Mouse (Mus musculus): ENCODE measurements around the gene Gucy2g. TPM values are rescaled to one million over a fixed set of nuclear protein-coding genes. Genes with fewer than 3 reads are reported as not detected.

The Gucy2g gene
- polyA plus RNA-seq, 1 experiment from 2014 or later: 0.05 TPM

GRCm38 (mm10) chr19:55236564-55236963, 4.5 kb downstream of the Gucy2g start:
- 76% methylated on average over 5 of the region's 5 CpGs for whole genome bisulfite sequencing
- Histone ChIP-seq H3K27ac (ENCODE audit: low read length) (no peak overlapping the region), H3K36me3 (ENCODE audit: control insufficient read depth, insufficient read depth, low read length) (no peaks in the 10 kb centered on the region), H3K4me2 (ENCODE audit: low read depth, low read length) (no peak overlapping the region), H3K4me3 (replicated peaks; ENCODE audit: low read length) (no peak overlapping the region), H3K27me3 (ENCODE audit: control insufficient read depth, insufficient read depth, low read length) (no peaks in the 10 kb centered on the region), H3K9ac (ENCODE audit: low read length) (no peak overlapping the region), H3K9me3 (replicated peaks; ENCODE audit: control insufficient read depth, low read length) (no peaks in the 10 kb centered on the region), H3K4me1 (ENCODE audit: control insufficient read depth, insufficient read depth, low read length) (no peaks in the 10 kb centered on the region)
- ATAC-seq (ENCODE audit: insufficient read depth, low FRiP score): no peak

- WGBS: 19% methylated on average over 2 of the region's 2 CpGs
- H3K4me3 ChIP-seq (replicated peaks; ENCODE audit: low read length): no peak overlapping the region
Measured at GRCm38 (mm10) chr19:55236026-55236425, 5.0 kb downstream of the Gucy2g start.

GRCm38 (mm10) chr19:55232136-55232535, 8.9 kb downstream of the Gucy2g start:
- H3K4me1 ChIP-seq (ENCODE audit: control insufficient read depth, insufficient read depth, low read length): no peaks in the 10 kb centered on the region
- H3K4me2 ChIP-seq (ENCODE audit: low read depth, low read length): no peak overlapping the region
- ATAC-seq (ENCODE audit: insufficient read depth, low FRiP score): peak; percentile 65
- 38% methylated on average over 8 of the region's 8 CpGs for WGBS
- H3K9me3 ChIP-seq (replicated peaks; ENCODE audit: control insufficient read depth, low read length): no peaks in the 10 kb centered on the region
- no peak overlapping the region for H3K4me3 ChIP-seq (replicated peaks; ENCODE audit: low read length)
- H3K36me3 ChIP-seq (ENCODE audit: control insufficient read depth, insufficient read depth, low read length): no peaks in the 10 kb centered on the region
- no peaks in the 10 kb centered on the region for H3K27me3 ChIP-seq (ENCODE audit: control insufficient read depth, insufficient read depth, low read length)
- H3K27ac ChIP-seq (ENCODE audit: low read length): peak overlapping the region; percentile 19; the same call in 1 of the 2 replicates
- H3K9ac ChIP-seq (ENCODE audit: low read length): no peak overlapping the region

More at GRCm38 (mm10) chr19:55236026-55236425, 5.0 kb downstream of the Gucy2g start:
- no peaks in the 10 kb centered on the region for H3K36me3 ChIP-seq (ENCODE audit: control insufficient read depth, insufficient read depth, low read length)
- H3K9ac ChIP-seq (ENCODE audit: low read length): no peak overlapping the region
- no peak overlapping the region for H3K4me2 ChIP-seq (ENCODE audit: low read depth, low read length)
- H3K4me1 ChIP-seq (ENCODE audit: control insufficient read depth, insufficient read depth, low read length): no peaks in the 10 kb centered on the region
- H3K9me3 ChIP-seq (replicated peaks; ENCODE audit: control insufficient read depth, low read length): no peaks in the 10 kb centered on the region
- ATAC-seq (ENCODE audit: insufficient read depth, low FRiP score): no peak
- no peaks in the 10 kb centered on the region for H3K27me3 ChIP-seq (ENCODE audit: control insufficient read depth, insufficient read depth, low read length)
- H3K27ac ChIP-seq (ENCODE audit: low read length): no peak overlapping the region

- Histone ChIP-seq H3K4me1 (ENCODE audit: control insufficient read depth, insufficient read depth, low read length) (no peaks in the 10 kb centered on the region), H3K9ac (ENCODE audit: low read length) (no peak overlapping the region), H3K9me3 (replicated peaks; ENCODE audit: control insufficient read depth, low read length) (no peaks in the 10 kb centered on the region), H3K36me3 (ENCODE audit: control insufficient read depth, insufficient read depth, low read length) (no peaks in the 10 kb centered on the region), H3K27me3 (ENCODE audit: control insufficient read depth, insufficient read depth, low read length) (no peaks in the 10 kb centered on the region), H3K27ac (ENCODE audit: low read length) (no peak overlapping the region), H3K4me2 (ENCODE audit: low read depth, low read length) (no peak overlapping the region), H3K4me3 (replicated peaks; ENCODE audit: low read length) (no peak overlapping the region)
- ATAC-seq (ENCODE audit: insufficient read depth, low FRiP score): no peak
- 68% methylated on average over 10 of the region's 10 CpGs for WGBS
Measured at GRCm38 (mm10) chr19:55231081-55231480, 10.0 kb downstream of the Gucy2g start.

GRCm38 (mm10) chr19:55227135-55227534, 13.9 kb downstream of the Gucy2g start:
- no peak overlapping the region for H3K4me2 ChIP-seq (ENCODE audit: low read depth, low read length)
- no peak overlapping the region for H3K4me3 ChIP-seq (replicated peaks; ENCODE audit: low read length)
- ATAC-seq (ENCODE audit: insufficient read depth, low FRiP score): no peak
- 74% methylated on average over 7 of the region's 7 CpGs for WGBS
- no peak overlapping the region for H3K9ac ChIP-seq (ENCODE audit: low read length)
- no peaks in the 10 kb centered on the region for H3K36me3 ChIP-seq (ENCODE audit: control insufficient read depth, insufficient read depth, low read length)
- H3K27ac ChIP-seq (ENCODE audit: low read length): no peak overlapping the region
- no peaks in the 10 kb centered on the region for H3K27me3 ChIP-seq (ENCODE audit: control insufficient read depth, insufficient read depth, low read length)
- no peaks in the 10 kb centered on the region for H3K9me3 ChIP-seq (replicated peaks; ENCODE audit: control insufficient read depth, low read length)
- no peaks in the 10 kb centered on the region for H3K4me1 ChIP-seq (ENCODE audit: control insufficient read depth, insufficient read depth, low read length)

GRCm38 (mm10) chr19:55226621-55227020, 14.4 kb downstream of the Gucy2g start:
- H3K27ac ChIP-seq (ENCODE audit: low read length): no peak overlapping the region
- no peak overlapping the region for H3K9ac ChIP-seq (ENCODE audit: low read length)
- no peaks in the 10 kb centered on the region for H3K36me3 ChIP-seq (ENCODE audit: control insufficient read depth, insufficient read depth, low read length)
- H3K4me1 ChIP-seq (ENCODE audit: control insufficient read depth, insufficient read depth, low read length): no peaks in the 10 kb centered on the region
- H3K4me2 ChIP-seq (ENCODE audit: low read depth, low read length): no peak overlapping the region
- no peaks in the 10 kb centered on the region for H3K27me3 ChIP-seq (ENCODE audit: control insufficient read depth, insufficient read depth, low read length)
- no peak overlapping the region for H3K4me3 ChIP-seq (replicated peaks; ENCODE audit: low read length)
- WGBS: 74% methylated on average over 5 of the region's 5 CpGs
- H3K9me3 ChIP-seq (replicated peaks; ENCODE audit: control insufficient read depth, low read length): no peaks in the 10 kb centered on the region
- ATAC-seq (ENCODE audit: insufficient read depth, low FRiP score): no peak

- no peaks in the 10 kb centered on the region for H3K36me3 ChIP-seq (ENCODE audit: control insufficient read depth, insufficient read depth, low read length)
- H3K4me1 ChIP-seq (ENCODE audit: control insufficient read depth, insufficient read depth, low read length): peaks cover 6% of the 10 kb centered on the region
- no peak for ATAC-seq (ENCODE audit: insufficient read depth, low FRiP score)
- H3K9ac ChIP-seq (ENCODE audit: low read length): no peak overlapping the region
- H3K27ac ChIP-seq (ENCODE audit: low read length): no peak overlapping the region
- H3K27me3 ChIP-seq (ENCODE audit: control insufficient read depth, insufficient read depth, low read length): no peaks in the 10 kb centered on the region
- H3K4me3 ChIP-seq (replicated peaks; ENCODE audit: low read length): no peak overlapping the region
- no peaks in the 10 kb centered on the region for H3K9me3 ChIP-seq (replicated peaks; ENCODE audit: control insufficient read depth, low read length)
- WGBS: 91% methylated on average over 9 of the region's 9 CpGs
- H3K4me2 ChIP-seq (ENCODE audit: low read depth, low read length): no peak overlapping the region
Measured at GRCm38 (mm10) chr19:55222268-55222667, 18.8 kb downstream of the Gucy2g start.

- Histone ChIP-seq H3K36me3 (ENCODE audit: control insufficient read depth, insufficient read depth, low read length) (no peaks in the 10 kb centered on the region), H3K9ac (ENCODE audit: low read length) (no peak overlapping the region), H3K9me3 (replicated peaks; ENCODE audit: control insufficient read depth, low read length) (no peaks in the 10 kb centered on the region), H3K27me3 (ENCODE audit: control insufficient read depth, insufficient read depth, low read length) (no peaks in the 10 kb centered on the region), H3K4me3 (replicated peaks; ENCODE audit: low read length) (no peak overlapping the region), H3K4me2 (ENCODE audit: low read depth, low read length) (no peak overlapping the region), H3K4me1 (ENCODE audit: control insufficient read depth, insufficient read depth, low read length) (peaks cover 6% of the 10 kb centered on the region), H3K27ac (ENCODE audit: low read length) (peak overlapping the region; percentile 7; the same call in 1 of the 2 replicates)
- WGBS: 76% methylated on average over 6 of the region's 6 CpGs
- ATAC-seq (ENCODE audit: insufficient read depth, low FRiP score): no peak
Measured at GRCm38 (mm10) chr19:55221208-55221607, 19.8 kb downstream of the Gucy2g start.

GRCm38 (mm10) chr19:55219359-55219758, 21.7 kb downstream of the Gucy2g start:
- Histone ChIP-seq H3K4me1 (ENCODE audit: control insufficient read depth, insufficient read depth, low read length) (peaks cover 6% of the 10 kb centered on the region), H3K27me3 (ENCODE audit: control insufficient read depth, insufficient read depth, low read length) (no peaks in the 10 kb centered on the region), H3K27ac (ENCODE audit: low read length) (peak overlapping the region; percentile 68; the same call in 1 of the 2 replicates), H3K9ac (ENCODE audit: low read length) (no peak overlapping the region), H3K36me3 (ENCODE audit: control insufficient read depth, insufficient read depth, low read length) (no peaks in the 10 kb centered on the region), H3K9me3 (replicated peaks; ENCODE audit: control insufficient read depth, low read length) (no peaks in the 10 kb centered on the region), H3K4me3 (replicated peaks; ENCODE audit: low read length) (no peak overlapping the region), H3K4me2 (ENCODE audit: low read depth, low read length) (peak overlapping the region; percentile 59; the same call in 1 of the 2 replicates)
- ATAC-seq (ENCODE audit: insufficient read depth, low FRiP score): no peak
- WGBS: 64% methylated on average over 8 of the region's 8 CpGs

Measured in stomach, embryonic 16.5 days (tissue).